ENCODE assay signal across 17 mouse cellular contexts in the genomic region with DNA sequence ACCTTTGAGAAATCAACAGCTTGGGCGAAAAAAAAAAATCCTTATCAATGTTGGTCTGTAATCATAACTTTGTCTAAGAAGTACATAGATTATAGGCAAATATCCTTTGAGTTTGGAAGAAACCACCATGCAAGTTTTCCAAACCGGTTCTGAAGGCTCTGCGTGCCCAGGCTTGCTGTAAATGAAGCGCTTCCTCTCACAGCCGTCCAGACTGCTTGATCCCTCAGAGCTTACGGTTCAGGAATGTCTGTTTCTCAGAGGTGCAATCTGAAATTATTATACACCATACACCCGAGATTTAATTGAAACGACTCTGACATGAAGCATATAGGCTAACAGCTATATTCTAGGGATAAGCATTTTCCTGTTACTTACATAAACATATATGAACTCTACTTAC.
"Had no signal": no experiment of that assay in that cellular context is flagged by ENCODE, and none has a peak within 500 bp of the region (broad histone marks: within the 10 kb centered on the region; RNA-seq: fewer than 3 reads in every experiment).

No protein-coding gene starts in this region.

- H3K4me1 ChIP-seq: kidney, embryonic 15.5 days; liver, embryonic 13.5 days; midbrain, embryonic 13.5 days; neural tube, embryonic 15.5 days had no signal

- H3K27ac ChIP-seq: kidney, embryonic 15.5 days; liver, embryonic 13.5 days; midbrain, embryonic 13.5 days; neural tube, embryonic 15.5 days had no signal

- H3K27me3 ChIP-seq: kidney, embryonic 15.5 days; liver, embryonic 13.5 days; midbrain, embryonic 13.5 days; neural tube, embryonic 15.5 days had no signal

- DNase-seq: kidney, adult 2 months; kidney, postnatal 14 days; left cerebral cortex, postnatal 4 days; liver; liver, embryonic 13.5 days; liver, postnatal 0 days; lung, postnatal 36 days; right cerebral cortex, adult 18-20 months; right cerebral cortex, postnatal 25 days; thymus, adult 2 months; thymus, postnatal 4 days had no signal

- ATAC-seq: intestine, embryonic 16.5 days; liver, postnatal 0 days; lung, postnatal 0 days; midbrain, embryonic 13.5 days had no signal

- H3K4me2 ChIP-seq: kidney, embryonic 15.5 days; liver, embryonic 13.5 days; midbrain, embryonic 13.5 days; neural tube, embryonic 15.5 days had no signal

- H3K9me3 ChIP-seq: kidney, embryonic 15.5 days; liver, embryonic 13.5 days; midbrain, embryonic 13.5 days; neural tube, embryonic 15.5 days had no signal

- H3K4me3 ChIP-seq: kidney, embryonic 15.5 days; liver, embryonic 13.5 days; midbrain, embryonic 13.5 days; myocyte; neural tube, embryonic 15.5 days had no signal

- H3K36me3 ChIP-seq: kidney, embryonic 15.5 days; liver, embryonic 13.5 days; midbrain, embryonic 13.5 days; neural tube, embryonic 15.5 days had no signal

- H3K9ac ChIP-seq: kidney, embryonic 15.5 days; liver, embryonic 13.5 days; liver, postnatal 0 days; midbrain, embryonic 13.5 days; neural tube, embryonic 15.5 days had no signal
